Mouse (Mus musculus) CD4-positive, CD25-positive, alpha-beta regulatory T cell, adult 4 months (primary cell): ENCODE results near the gene Pkp1. TPM values are rescaled to one million over a fixed set of nuclear protein-coding genes. Genes with fewer than 3 reads are reported as not detected.

Experiments used
- polyA plus RNA-seq, 2 experiments: library from polyadenylated mRNA; unstranded; fragments of 100-300 nt; shearing (Covaris generic); gene quantifications; one replicate each; pipeline ENCODE4 v1.2.1; 2017

Gene Pkp1
- polyA plus RNA-seq, 2 experiments from 2014 or later: not detected

Other genes starting within 250 kb of the Pkp1 start
- 10 to 100 TPM; 21.7 to 38.1 TPM for gene Csrp1, start 199.1 kb downstream of the Pkp1 start, polyA plus RNA-seq
- under 1 TPM; 0.58 to 0.98 TPM for gene Phlda3, start 153.1 kb downstream of the Pkp1 start, polyA plus RNA-seq
- gene Tnni1, start 139.8 kb downstream of the Pkp1 start, polyA plus RNA-seq: not detected
- 10 to 100 TPM in 1 of 2 experiments, 1 to 10 TPM in 1; 9.2 to 13.6 TPM for gene Lad1, start 100.6 kb downstream of the Pkp1 start, polyA plus RNA-seq
- gene Tnnt2, start 82.9 kb downstream of the Pkp1 start, polyA plus RNA-seq: 1 to 10 TPM in 1 of 2 experiments, under 1 TPM in 1; 0.83 to 1.4 TPM
- gene Igfn1, start 87.1 kb upstream of the Pkp1 start, polyA plus RNA-seq: not detected
- gene Tmem9, start 88.9 kb upstream of the Pkp1 start, polyA plus RNA-seq: 10 to 100 TPM; 36.4 to 64.0 TPM
- gene Ascl5, start 131.6 kb upstream of the Pkp1 start, polyA plus RNA-seq: not detected
- 1 to 10 TPM; 3.6 to 6.9 TPM for gene Cacna1s, start 133.5 kb upstream of the Pkp1 start, polyA plus RNA-seq
- 10 to 100 TPM; 34.7 to 38.6 TPM for gene Kif21b, start 212.2 kb upstream of the Pkp1 start, polyA plus RNA-seq